In genomic region chr5:112925422-112925821, GRCm38 (mm10) we compare ENCODE assay signal across 17 mouse cellular contexts. TPM values are rescaled to one million over a fixed set of nuclear protein-coding genes. Genes with fewer than 3 reads are reported as not detected.
A peak's percentile ranks its signal among the peaks of the same experiment; 100 is the strongest.
DNase-seq lines count a peak whose midpoint lies in the region.
"Had no signal": no experiment of that assay in that cellular context is flagged by ENCODE, and none has a peak within 500 bp of the region (broad histone marks: within the 10 kb centered on the region; RNA-seq: fewer than 3 reads in every experiment).

No protein-coding gene starts in this region.

- intact Hi-C loops in gastrocnemius, postnatal 14 days (cut with DNase I; ENCODE audit: low total_unique reads): no loop called here
- intact Hi-C loops in gastrocnemius, postnatal 36 days (cut with DNase I): no loop called here

- DNase-seq in gastrocnemius, adult 18-20 months (ENCODE audit: low spot score): peak; percentile 61
- DNase-seq in gastrocnemius, postnatal 4 days (ENCODE audit: low spot score in 2 of 2): no peak
- peak; percentile 35 for DNase-seq in gastrocnemius, postnatal 14 days
- no peak for DNase-seq in gastrocnemius, postnatal 36 days
- no peak for DNase-seq in MN1 (ENCODE audit: low spot score)
- DNase-seq: adrenal gland, adult 2 months; adrenal gland, postnatal 10 days; adrenal gland, postnatal 25 days; B cell, adult 2 months; cerebellum, adult 11 months; cerebellum, adult 18-20 months; cerebellum, adult 8-10 months; cerebellum, adult 9-11 months; cerebellum, postnatal 14 days; cerebellum, postnatal 36 days; embryo, embryonic 11 days had no signal

RNA-seq across cellular contexts. Expression of gene Myo18b, which starts 29.3 kb away (rescaled TPM):
- total RNA-seq in gastrocnemius, adult 18-20 months (2021): 100 to 1,000 TPM; 309 to 349 TPM
- 100 to 1,000 TPM; 213 TPM for total RNA-seq in gastrocnemius, postnatal 4 days (2021)
- 100 to 1,000 TPM; 409 to 424 TPM for total RNA-seq in gastrocnemius, postnatal 14 days (2021)
- total RNA-seq in gastrocnemius, postnatal 36 days (2021): 100 to 1,000 TPM; 378 to 416 TPM
- total RNA-seq: CH12.LX had no signal

Comparison
In these comparisons a context has a peak if more than half of its experiments do, and no peak if none do; other contexts are left out.
1. DNase-seq: peak in gastrocnemius, adult 18-20 months (single experiment) and gastrocnemius, postnatal 14 days (single experiment); none in gastrocnemius, postnatal 4 days (0 of 2), gastrocnemius, postnatal 36 days (0 of 2) and MN1 (single experiment).